Mouse (Mus musculus): Measurements from ENCODE around the gene Lsp1. TPM values are rescaled to one million over a fixed set of nuclear protein-coding genes. Genes with fewer than 3 reads are reported as not detected.

Gene Lsp1
- total RNA-seq, 2 experiments from 2014 or later = 3.6 to 5.0 TPM

GRCm38 (mm10) chr7:142537181-142537580 lies 76.6 kb downstream of the Lsp1 start:
- DNase-seq (ENCODE audit: low spot score in 2 of 2) = no peak

GRCm38 (mm10) chr7:142537879-142538278 lies 77.3 kb downstream of the Lsp1 start:
- DNase-seq (ENCODE audit: low spot score in 2 of 2) = peak; percentile 83 to 85

- no peak for DNase-seq (ENCODE audit: low spot score in 2 of 2)
Measured at GRCm38 (mm10) chr7:142538291-142538690, 77.7 kb downstream of the Lsp1 start.

- no peak for DNase-seq (ENCODE audit: low spot score in 2 of 2)
Measured at GRCm38 (mm10) chr7:142538766-142539165, 78.2 kb downstream of the Lsp1 start.

- no peak for DNase-seq (ENCODE audit: low spot score in 2 of 2)
Measured at GRCm38 (mm10) chr7:142539828-142540227, 79.2 kb downstream of the Lsp1 start.

- DNase-seq (ENCODE audit: low spot score in 2 of 2) = no peak
Measured at GRCm38 (mm10) chr7:142542771-142543303, 82.2 kb downstream of the Lsp1 start.

Other genes starting within 250 kb of the Lsp1 start
- not detected for gene Gm7579, start 248.9 kb upstream of the Lsp1 start, total RNA-seq (2021)
- not detected for gene Krtap5-5, start 230.8 kb upstream of the Lsp1 start, total RNA-seq (2021)
- not detected for gene Gm40460, start 219.7 kb upstream of the Lsp1 start, total RNA-seq (2021)
- not detected for gene Gm2431, start 202.5 kb upstream of the Lsp1 start, total RNA-seq (2021)
- not detected for gene Gm4559, start 186.4 kb upstream of the Lsp1 start, total RNA-seq (2021)
- gene Krtap5-1, start 163.7 kb upstream of the Lsp1 start, total RNA-seq (2021) = not detected
- gene Krtap5-4, start 157.3 kb upstream of the Lsp1 start, total RNA-seq (2021) = not detected
- 10 to 100 TPM; 21.0 to 24.6 TPM for gene Ifitm10, start 87.1 kb upstream of the Lsp1 start, total RNA-seq (2021)
- 1 to 10 TPM in 1 of 2 experiments, not detected in 1; 6.5 TPM for gene Gm49369, start 78.1 kb upstream of the Lsp1 start, total RNA-seq (2021)
- 100 to 1,000 TPM; 252 to 270 TPM for gene Ctsd, start 72.8 kb upstream of the Lsp1 start, total RNA-seq (2021)
- not detected for gene Syt8, start 26.0 kb upstream of the Lsp1 start, total RNA-seq (2021)
- gene Tnni2, start 19.0 kb upstream of the Lsp1 start, total RNA-seq (2021) = not detected
- under 1 TPM; 0.82 to 0.96 TPM for gene Tnnt3, start 38.0 kb downstream of the Lsp1 start, total RNA-seq (2021)
- 10 to 100 TPM in 1 of 2 experiments, 1 to 10 TPM in 1; 8.4 to 12.9 TPM for gene Mrpl23, start 71.9 kb downstream of the Lsp1 start, total RNA-seq (2021)
- 100 to 1,000 TPM; 209 to 223 TPM for gene Igf2, start 206.0 kb downstream of the Lsp1 start, total RNA-seq (2021)
- under 1 TPM; 0.11 to 0.51 TPM for gene Gm49394, start 209.1 kb downstream of the Lsp1 start, total RNA-seq (2021)